Mouse (Mus musculus): ENCODE data around the gene Rybp.

Gene Rybp

GRCm38 (mm10) chr6:100218541-100219341, 68.5 kb downstream of the Rybp start:
- DNase-seq = peak; percentile 84

DNA sequence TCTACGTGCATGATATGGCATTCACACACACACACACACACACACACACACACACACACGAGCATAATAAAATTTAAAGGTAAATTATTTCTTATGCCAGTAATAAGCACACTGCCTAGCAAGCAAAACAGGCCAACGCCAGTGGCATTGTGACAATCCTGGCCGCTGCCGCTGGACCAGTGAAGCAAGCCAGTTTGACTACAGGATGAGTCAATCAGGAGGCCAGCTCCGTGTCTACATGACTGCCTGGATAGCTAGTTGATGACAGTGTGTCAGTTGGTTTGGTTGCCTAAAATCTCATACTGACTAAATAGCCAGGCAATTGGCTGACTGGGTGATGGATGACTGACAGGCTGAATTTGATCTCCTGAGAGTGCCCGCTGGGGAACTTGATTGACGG, 69.8 kb downstream of the Rybp start:
- DNase-seq = no peak

GRCm38 (mm10) chr6:100216945-100217344, 70.3 kb downstream of the Rybp start:
- DNase-seq = no peak

GRCm38 (mm10) chr6:100215809-100216208, 71.5 kb downstream of the Rybp start:
- no peak for DNase-seq

GRCm38 (mm10) chr6:100214132-100214913, 73.0 kb downstream of the Rybp start:
- no peak for DNase-seq

DNA sequence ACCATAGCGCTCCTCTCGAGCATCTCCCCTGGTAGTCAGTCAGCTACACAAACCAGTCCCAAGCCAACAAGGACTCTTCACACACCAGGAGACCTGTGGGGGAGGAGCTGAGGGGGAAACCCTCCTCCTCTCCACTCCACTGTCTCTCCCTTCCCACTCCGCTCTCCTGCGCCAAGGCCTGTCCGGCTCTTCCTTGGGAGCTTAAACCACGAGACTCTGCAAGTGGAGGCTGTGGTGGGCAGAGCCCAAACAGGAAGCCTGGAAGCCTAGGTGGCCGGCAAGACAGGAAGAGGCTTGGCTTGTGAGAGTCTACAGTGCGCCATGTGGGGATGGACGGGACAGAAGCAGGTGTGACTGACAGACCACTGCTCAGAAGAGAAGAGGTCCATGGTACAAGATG, 73.7 kb downstream of the Rybp start:
- DNase-seq = no peak

DNA sequence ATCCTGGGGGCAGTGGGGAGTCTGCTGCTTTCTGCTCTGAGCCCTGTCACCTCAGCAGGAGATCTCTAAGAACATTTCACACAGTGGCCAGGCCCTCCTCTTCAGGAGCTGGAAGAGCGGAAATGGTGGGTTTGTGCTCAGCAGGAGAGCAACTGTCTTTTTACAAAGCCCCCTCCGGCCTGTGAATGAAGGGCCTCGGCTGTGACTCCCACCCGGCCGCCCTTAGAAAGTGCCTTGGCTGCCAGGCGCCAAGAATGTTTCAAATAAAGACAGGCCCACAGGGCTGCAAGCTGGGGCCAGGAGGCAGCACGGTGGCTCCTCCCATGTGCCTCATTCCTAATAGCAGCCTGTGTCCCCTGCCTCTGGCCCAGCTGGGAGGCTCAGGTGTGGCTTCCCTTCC, 74.5 kb downstream of the Rybp start:
- no peak for DNase-seq

DNA sequence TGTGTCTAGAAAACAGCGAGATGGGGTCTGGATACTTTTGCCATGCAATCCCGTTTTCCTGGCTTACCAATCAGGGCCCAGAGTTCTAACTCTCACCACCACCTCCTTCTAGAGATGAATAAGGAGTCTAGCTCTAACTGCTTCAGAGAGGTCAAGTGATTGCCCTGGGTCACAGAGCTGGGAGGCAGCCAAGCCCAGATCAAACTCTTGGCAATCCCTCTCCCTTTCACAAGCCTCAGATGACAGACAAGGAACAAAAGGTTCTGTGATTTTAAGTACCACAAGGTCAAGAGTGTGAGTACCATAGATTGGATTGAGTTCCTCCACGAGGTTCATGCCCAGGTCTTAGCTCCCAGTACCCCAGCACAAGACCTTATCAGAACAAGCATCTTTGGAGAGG, 75.6 kb downstream of the Rybp start:
- no peak for DNase-seq

- no peak for DNase-seq
These were observed 76.8 kb downstream of the Rybp start for GRCm38 (mm10) chr6:100210517-100210916.

- no peak for DNase-seq
These were observed 80.5 kb downstream of the Rybp start for GRCm38 (mm10) chr6:100206741-100207275.

- DNase-seq = no peak
These were observed 81.0 kb downstream of the Rybp start for GRCm38 (mm10) chr6:100206261-100206660.

- no peak for DNase-seq
These were observed 82.8 kb downstream of the Rybp start for GRCm38 (mm10) chr6:100204436-100204835.

GRCm38 (mm10) chr6:100203492-100203891, 83.8 kb downstream of the Rybp start:
- DNase-seq = no peak

DNA sequence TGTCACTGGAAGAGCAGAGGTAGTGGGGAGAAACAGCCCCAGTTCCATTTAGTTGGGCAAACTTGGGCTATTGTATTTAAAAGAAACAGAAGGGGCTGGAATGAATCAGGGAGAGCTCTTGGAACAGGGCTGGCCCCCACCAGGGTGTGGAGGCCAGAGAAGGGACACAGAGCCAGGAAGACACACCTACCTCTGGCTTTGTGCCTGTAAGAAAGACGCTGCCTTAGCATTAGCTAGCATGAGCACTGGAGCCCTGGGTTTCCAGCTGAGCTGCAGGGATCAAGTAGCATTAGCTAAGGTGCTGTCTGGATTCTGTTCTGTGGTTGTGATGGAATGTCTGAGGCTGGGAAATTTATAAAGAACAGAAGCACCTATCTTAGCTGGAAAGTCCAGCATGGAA, 85.2 kb downstream of the Rybp start:
- DNase-seq = no peak

- DNase-seq = no peak
These were observed 90.2 kb downstream of the Rybp start for GRCm38 (mm10) chr6:100197102-100197501.

DNA sequence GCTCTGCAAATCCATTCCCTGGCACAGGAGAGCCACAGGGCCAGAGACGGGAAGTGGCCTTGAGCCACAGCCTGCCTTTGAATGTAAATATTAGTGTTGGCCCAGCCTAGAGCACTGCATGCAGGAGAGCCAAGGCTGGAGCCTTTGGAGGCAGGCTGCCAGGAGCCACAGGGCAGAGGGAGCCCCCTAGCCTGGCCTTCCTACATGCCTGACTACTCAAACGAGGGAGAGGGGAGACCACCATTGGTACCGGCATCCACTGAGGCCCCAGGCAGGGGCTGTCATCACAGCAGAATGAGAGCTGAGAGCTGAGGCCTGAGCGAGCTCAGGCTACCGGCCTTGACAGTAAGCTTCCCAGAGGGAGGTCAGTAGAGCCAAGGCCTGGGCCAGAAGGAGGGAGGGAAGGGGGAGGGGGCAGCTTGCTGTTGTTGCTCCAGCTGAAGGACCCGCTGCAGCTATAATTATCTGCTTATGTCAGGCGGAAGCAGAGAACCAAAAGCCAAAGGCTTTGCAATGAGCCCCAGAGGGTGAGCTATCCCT, 91.3 kb downstream of the Rybp start:
- DNase-seq = no peak

DNA sequence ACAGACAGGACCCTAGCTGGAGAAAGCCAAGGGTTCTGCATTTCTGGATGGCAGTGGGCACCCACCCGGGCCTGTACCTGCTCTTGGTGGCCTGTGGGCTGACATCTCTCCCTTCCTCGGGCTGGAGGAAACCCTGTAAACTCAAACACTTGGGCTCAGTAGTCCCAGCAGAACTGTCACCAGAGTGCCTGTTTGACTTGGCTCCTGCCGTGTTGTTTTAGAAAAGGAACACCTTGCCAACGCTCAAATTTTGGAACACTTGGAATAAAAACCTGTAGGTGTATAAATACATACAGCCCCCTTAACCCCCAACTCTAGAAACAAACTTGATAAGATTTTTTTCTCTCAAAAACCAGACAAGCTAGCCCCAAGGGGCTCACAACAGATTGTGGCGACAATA, 92.2 kb downstream of the Rybp start:
- no peak for DNase-seq

GRCm38 (mm10) chr6:100193760-100194159, 93.5 kb downstream of the Rybp start:
- no peak for DNase-seq

GRCm38 (mm10) chr6:100192691-100193229, 94.5 kb downstream of the Rybp start:
- DNase-seq = no peak

DNA sequence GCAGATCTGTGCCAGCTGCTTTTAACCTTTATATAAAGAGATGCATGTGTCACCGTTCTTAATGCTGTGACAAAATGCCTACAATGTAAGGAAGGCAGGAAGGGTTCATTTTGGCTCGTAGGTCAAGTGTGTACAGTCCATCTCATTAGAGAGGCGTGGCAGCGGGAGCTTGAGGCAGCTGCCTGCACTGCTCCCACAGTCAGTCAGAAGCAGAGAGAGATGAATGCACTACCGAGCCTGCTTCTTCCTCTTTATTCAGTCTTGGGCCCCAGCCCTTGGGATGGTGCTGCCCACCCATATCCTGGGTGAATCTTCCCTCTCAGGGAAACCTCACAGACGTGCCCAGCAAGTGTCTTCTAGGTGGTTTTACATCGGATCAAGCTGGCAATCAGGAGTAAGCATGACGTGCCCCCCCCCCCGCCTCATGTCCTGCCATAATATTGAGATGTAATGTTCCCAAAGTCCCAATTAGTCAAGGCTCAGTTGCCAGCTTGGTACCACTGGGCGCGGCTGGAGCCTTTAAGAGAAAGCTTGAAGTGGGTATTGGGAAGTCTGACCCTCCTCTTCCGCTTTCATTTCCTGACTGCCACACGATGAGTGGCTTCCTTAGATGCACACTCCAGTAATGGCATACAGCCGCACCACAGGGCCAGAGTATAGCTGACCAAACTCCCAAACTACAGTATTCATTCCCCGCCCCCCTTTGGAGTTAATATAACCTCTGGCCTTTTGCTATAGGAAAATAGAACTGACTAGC, 96.3 kb downstream of the Rybp start:
- DNase-seq = no peak

DNA sequence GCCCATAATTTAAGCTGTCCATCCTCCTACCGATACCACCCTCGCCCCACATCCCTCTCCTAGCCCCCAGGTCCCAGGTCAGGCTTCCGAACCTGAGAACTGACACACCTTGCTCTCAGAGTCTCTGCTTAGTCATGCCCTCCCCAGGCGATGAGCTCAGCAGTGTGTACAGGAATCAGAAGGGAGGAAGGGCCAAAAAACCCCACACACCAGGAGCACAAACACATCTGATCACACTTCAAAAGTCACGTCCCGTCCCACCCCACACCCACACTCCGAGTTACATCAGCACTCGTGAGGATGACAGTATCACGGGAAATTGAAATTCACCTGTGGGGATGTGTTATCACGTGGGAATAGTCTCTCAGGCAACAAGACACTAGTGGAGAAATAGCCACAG, 97.0 kb downstream of the Rybp start:
- no peak for DNase-seq

- no peak for DNase-seq
These were observed 98.2 kb downstream of the Rybp start for GRCm38 (mm10) chr6:100188883-100189743.
